In genomic region chr5:111416591-111417374, GRCm38 (mm10) we compare ENCODE assay signal across 8 mouse cellular contexts. TPM values are rescaled to one million over a fixed set of nuclear protein-coding genes. Genes with fewer than 3 reads are reported as not detected.
A peak's percentile ranks its signal among the peaks of the same experiment; 100 is the strongest.
DNase-seq lines count a peak whose midpoint lies in the region; ATAC-seq and TF ChIP-seq lines count a peak whose summit lies in the region.

TSS of gene Mn1 (plus strand) at chr5:111417362.

- H3K4me2 ChIP-seq in heart, embryonic 13.5 days = peak within 1 kb of the TSS; percentile 94
- H3K4me2 ChIP-seq in kidney, postnatal 0 days (ENCODE audit: low read length) = peak within 1 kb of the TSS; percentile 99

- peak; percentile 96 for DNase-seq in forebrain, embryonic 10.5 days (ENCODE audit: extremely low spot score, low spot score)
- DNase-seq in kidney, postnatal 0 days (ENCODE audit: low spot score) = peak; percentile 95
- peak; percentile 79 for DNase-seq in liver
- peak; percentile 95 for DNase-seq in neural tube, embryonic 10.5 days (ENCODE audit: extremely low spot score, low spot score)
- DNase-seq in telencephalon, adult 2 months (ENCODE audit: low read depth, low spot score) = peak; percentile 82

- ATAC-seq in megakaryocyte, adult 5-6 weeks (ENCODE audit: poor library complexity, severe bottlenecking) = no peak
- ATAC-seq in heart, embryonic 13.5 days (ENCODE audit: extremely low read depth, insufficient number of reproducible peaks, low FRiP score, low TSS enrichment) = peak; percentile 85
- peak; percentile 74 for ATAC-seq in kidney, postnatal 0 days (replicated peaks; ENCODE audit: low FRiP score, low read depth)

- peaks cover 24% of the 10 kb centered on the region for H3K4me1 ChIP-seq in megakaryocyte, embryonic 14.5 days
- peaks cover 82% of the 10 kb centered on the region for H3K4me1 ChIP-seq in forebrain, embryonic 10.5 days
- peaks cover 58% of the 10 kb centered on the region for H3K4me1 ChIP-seq in heart, embryonic 13.5 days
- peaks cover 32% of the 10 kb centered on the region; the same call in 1 of the 2 replicates for H3K4me1 ChIP-seq in kidney, postnatal 0 days (replicated peaks; ENCODE audit: insufficient read depth, low read length)

- under 1% methylated on average over 86 of the region's 88 CpGs for WGBS in forebrain, embryonic 10.5 days
- WGBS in heart, embryonic 13.5 days = under 1% methylated on average over 87 of the region's 88 CpGs
- under 1% methylated on average over 87 of the region's 88 CpGs for WGBS in kidney, postnatal 0 days

- H3K9ac ChIP-seq in heart, embryonic 13.5 days = peak within 1 kb of the TSS; percentile 97
- peak within 1 kb of the TSS; percentile 71 for H3K9ac ChIP-seq in kidney, postnatal 0 days (ENCODE audit: low read depth, low read length)

- H3K4me3 ChIP-seq in megakaryocyte, embryonic 14.5 days (replicated peaks) = peak within 1 kb of the TSS; percentile 86
- peak within 1 kb of the TSS; percentile 97 for H3K4me3 ChIP-seq in forebrain, embryonic 10.5 days
- H3K4me3 ChIP-seq in heart, embryonic 13.5 days = peak within 1 kb of the TSS; percentile 92
- peak within 1 kb of the TSS; percentile 74 for H3K4me3 ChIP-seq in kidney, postnatal 0 days (replicated peaks; ENCODE audit: low read depth, low read length)

- H3K27ac ChIP-seq in forebrain, embryonic 10.5 days = peak within 1 kb of the TSS; percentile 99
- H3K27ac ChIP-seq in heart, embryonic 13.5 days (replicated peaks) = peak within 1 kb of the TSS; percentile 88
- H3K27ac ChIP-seq in kidney, postnatal 0 days = peak within 1 kb of the TSS; percentile 54

- no peak for TF ChIP-seq CTCF in kidney, postnatal 0 days (IDR thresholded peaks at IDR 0.05; ENCODE audit: low read depth)

- H3K36me3 ChIP-seq in megakaryocyte, embryonic 14.5 days (replicated peaks; ENCODE audit: low read length) = no peaks in the 10 kb centered on the region
- H3K36me3 ChIP-seq in forebrain, embryonic 10.5 days (replicated peaks) = peaks cover 35% of the 10 kb centered on the region
- peaks cover 27% of the 10 kb centered on the region for H3K36me3 ChIP-seq in heart, embryonic 13.5 days
- no peaks in the 10 kb centered on the region for H3K36me3 ChIP-seq in kidney, postnatal 0 days (ENCODE audit: insufficient read depth, low read length)

- H3K9me3 ChIP-seq in megakaryocyte, embryonic 14.5 days = peaks cover 31% of the 10 kb centered on the region
- H3K9me3 ChIP-seq in forebrain, embryonic 10.5 days = no peaks in the 10 kb centered on the region
- H3K9me3 ChIP-seq in heart, embryonic 13.5 days = no peaks in the 10 kb centered on the region
- no peaks in the 10 kb centered on the region for H3K9me3 ChIP-seq in kidney, postnatal 0 days (replicated peaks; ENCODE audit: low read length)

- peaks cover 97% of the 10 kb centered on the region for H3K27me3 ChIP-seq in megakaryocyte, embryonic 14.5 days (replicated peaks)
- peaks cover 60% of the 10 kb centered on the region for H3K27me3 ChIP-seq in forebrain, embryonic 10.5 days (ENCODE audit: poor library complexity, severe bottlenecking)
- H3K27me3 ChIP-seq in heart, embryonic 13.5 days (replicated peaks) = peaks cover 62% of the 10 kb centered on the region
- peaks cover 49% of the 10 kb centered on the region for H3K27me3 ChIP-seq in kidney, postnatal 0 days (ENCODE audit: insufficient read depth, low read length)

RNA-seq across cellular contexts. Expression of gene Mn1, which starts in this region (rescaled TPM):
- 0.04 and 0.54 TPM in 2 replicates for polyA plus RNA-seq in megakaryocyte, embryonic 14.5 days (2012; ENCODE audit: insufficient read depth, low replicate concordance)
- 0.27 TPM in 1 of 2 replicates, not detected in the other for total RNA-seq in megakaryocyte, adult 5-6 weeks (2015)
- 0.12 and 0.15 TPM in 2 replicates for total RNA-seq in megakaryocyte, adult 5-6 weeks (2017)
- 36.5 and 40.0 TPM in 2 replicates for polyA plus RNA-seq in forebrain, embryonic 10.5 days (2016; fragmentation: Nextera tagmentation; extraction: Ambion mirVana)
- 7.2 and 8.2 TPM in 2 replicates for polyA plus RNA-seq in heart, embryonic 13.5 days (2015; fragmentation: Nextera tagmentation; extraction: Ambion mirVana)
- polyA plus RNA-seq in kidney, postnatal 0 days (2015; fragmentation: Nextera tagmentation; extraction: Ambion mirVana) = 4.3 and 4.7 TPM in 2 replicates
